Mouse (Mus musculus) megakaryocyte, embryonic 14.5 days (primary cell): ENCODE results near the gene Astn1. TPM values are rescaled to one million over a fixed set of nuclear protein-coding genes. Genes with fewer than 3 reads are reported as not detected.

Experiments
- H3K27me3 ChIP-seq: replicated peaks from 2 replicates; pipeline ENCODE3; 2012; ENCODE audit warnings: inconsistent platforms
- H3K36me3 ChIP-seq: replicated peaks from 2 replicates; pipeline ENCODE3; 2012; ENCODE audit warnings: low read length, inconsistent platforms, mixed read lengths
- H3K4me1 ChIP-seq: 2 replicates; pipeline ENCODE4 v1.6.1; 2012; ENCODE audit warnings: inconsistent platforms
- H3K4me3 ChIP-seq: replicated peaks from 2 replicates; pipeline ENCODE3; 2012; ENCODE audit warnings: moderate library complexity, mild to moderate bottlenecking, inconsistent platforms
- H3K9me3 ChIP-seq: 2 replicates; pipeline ENCODE4 v1.6.1; 2012; ENCODE audit warnings: inconsistent platforms
- FLI1 ChIP-seq: IDR thresholded peaks from 2 replicates; pipeline ENCODE4 v1.6.1; 2012; ENCODE audit warnings: low read length, inconsistent platforms, mixed read lengths
- GATA1 ChIP-seq: IDR thresholded peaks from 3 replicates; pipeline ENCODE4 v1.6.1; 2012; ENCODE audit warnings: mixed read lengths, low read length, inconsistent platforms, borderline replicate concordance
- polyA plus RNA-seq: library from polyadenylated mRNA; stranded (reverse); fragments of >175 nt; gene quantifications from 2 replicates; pipeline ENCODE4 v1.2.3, GENCODE M21; 2012; ENCODE audit warnings: low replicate concordance; ENCODE audit not compliant: insufficient read depth

The Astn1 gene
- polyA plus RNA-seq, 1 experiment, result not detected

DNA sequence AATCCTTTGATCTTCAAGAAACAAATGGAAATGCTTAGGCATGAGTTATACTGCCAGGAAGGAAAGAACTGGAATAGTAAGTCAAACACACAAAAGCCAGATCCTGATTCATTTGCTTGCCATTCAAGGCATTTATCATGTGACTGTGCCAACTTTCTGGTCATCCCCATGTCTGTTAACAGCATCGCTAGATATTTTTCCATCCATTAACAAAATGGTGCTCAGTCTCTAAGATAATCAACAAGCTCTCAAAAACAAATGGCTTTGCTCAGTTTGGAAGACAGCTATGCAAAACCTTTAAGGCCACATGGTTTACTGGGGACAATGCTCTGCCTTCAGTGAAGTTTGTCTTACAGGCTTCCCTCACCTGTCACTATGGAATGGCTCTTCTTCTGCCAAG lies 115.8 kb downstream of the Astn1 start:
- TF ChIP-seq GATA1, result no peak
- TF ChIP-seq FLI1, result no peak
- H3K27me3 ChIP-seq, result no peaks in the 10 kb centered on the region
- no peak overlapping the region for H3K4me3 ChIP-seq
- H3K9me3 ChIP-seq, result peaks cover 6% of the 10 kb centered on the region; the same call in 1 of the 2 replicates
- H3K4me1 ChIP-seq, result no peaks in the 10 kb centered on the region
- H3K36me3 ChIP-seq, result no peaks in the 10 kb centered on the region

DNA sequence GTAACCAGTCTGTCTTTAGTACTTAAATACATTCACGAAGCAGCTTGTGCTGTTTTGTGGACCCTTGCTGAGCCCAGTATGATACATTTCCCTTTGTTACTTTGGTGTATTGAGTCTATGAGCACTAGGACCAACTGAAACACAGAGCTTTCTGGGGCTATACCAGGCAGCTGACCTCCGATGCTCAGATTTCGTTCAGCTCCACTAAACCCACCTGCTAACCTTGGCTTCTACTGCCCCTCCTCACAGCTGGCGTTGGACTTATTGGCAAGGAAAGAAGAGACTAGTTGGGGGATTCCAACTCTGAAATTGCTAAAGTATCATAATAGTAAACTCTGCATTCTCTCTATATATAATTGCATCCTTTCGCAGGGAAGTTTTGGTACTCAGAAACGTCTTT lies 118.2 kb downstream of the Astn1 start:
- no peaks in the 10 kb centered on the region for H3K4me1 ChIP-seq
- no peak overlapping the region for H3K4me3 ChIP-seq
- TF ChIP-seq GATA1 (no peak), FLI1 (no peak)
- no peaks in the 10 kb centered on the region for H3K27me3 ChIP-seq
- H3K36me3 ChIP-seq, result no peaks in the 10 kb centered on the region
- peaks cover 11% of the 10 kb centered on the region; the same call in 1 of the 2 replicates for H3K9me3 ChIP-seq

DNA sequence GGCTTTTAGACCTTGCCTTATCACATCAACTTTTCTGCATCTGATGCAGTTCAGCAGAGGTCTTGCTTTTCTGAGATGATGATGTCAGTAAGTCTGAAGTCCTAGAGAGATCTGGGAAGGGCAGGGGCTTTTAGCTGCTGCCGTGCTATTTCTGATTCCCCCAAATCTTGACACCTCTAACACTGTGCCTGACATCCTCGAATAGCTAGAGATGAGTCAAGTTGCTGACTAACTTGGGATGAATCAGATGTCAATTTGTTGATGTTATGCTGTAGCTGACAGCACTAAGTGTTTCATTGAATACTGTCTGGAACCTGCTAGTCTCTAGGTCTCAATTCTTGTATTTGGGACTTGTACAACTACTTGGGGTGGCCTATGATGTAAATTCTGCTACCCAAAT lies 121.7 kb downstream of the Astn1 start:
- no peaks in the 10 kb centered on the region for H3K36me3 ChIP-seq
- TF ChIP-seq GATA1 (no peak), FLI1 (no peak)
- no peaks in the 10 kb centered on the region for H3K4me1 ChIP-seq
- H3K27me3 ChIP-seq, result no peaks in the 10 kb centered on the region
- H3K4me3 ChIP-seq, result no peak overlapping the region
- peaks cover 13% of the 10 kb centered on the region; the same call in 1 of the 2 replicates for H3K9me3 ChIP-seq

DNA sequence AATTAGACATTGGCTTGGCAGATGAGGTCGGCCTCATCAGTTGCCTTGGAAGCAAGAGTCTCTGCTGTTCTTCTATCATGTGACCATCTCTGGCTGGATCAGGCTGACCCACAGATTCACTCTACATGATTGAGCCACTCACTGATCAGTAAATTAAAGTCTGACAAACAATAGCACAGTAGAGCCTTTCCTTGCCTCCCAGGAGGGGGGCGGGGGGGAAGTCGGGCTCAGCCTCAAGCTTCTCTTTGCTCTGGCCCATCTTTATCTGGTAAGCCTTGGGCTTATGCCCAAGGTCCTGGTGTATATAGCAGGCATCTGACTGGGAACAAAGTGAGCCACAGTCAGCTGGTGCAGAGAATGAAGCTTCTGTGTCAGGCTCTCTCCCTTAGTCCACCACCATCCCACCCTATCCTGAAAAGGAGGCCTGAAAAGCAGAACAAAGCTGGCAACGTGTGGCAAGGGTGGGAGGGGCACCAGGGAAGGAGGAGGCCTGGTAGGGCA lies 127.5 kb downstream of the Astn1 start:
- Histone ChIP-seq H3K4me3 (no peak overlapping the region), H3K4me1 (no peaks in the 10 kb centered on the region), H3K9me3 (peaks cover 6% of the 10 kb centered on the region; the same call in 1 of the 2 replicates), H3K36me3 (no peaks in the 10 kb centered on the region), H3K27me3 (no peaks in the 10 kb centered on the region)
- TF ChIP-seq FLI1 (no peak), GATA1 (no peak)

GRCm38 (mm10) chr1:158490175-158490574 lies 128.1 kb downstream of the Astn1 start:
- H3K27me3 ChIP-seq, result no peaks in the 10 kb centered on the region
- no peak for TF ChIP-seq GATA1
- TF ChIP-seq FLI1, result no peak
- H3K9me3 ChIP-seq, result peaks cover 6% of the 10 kb centered on the region; the same call in 1 of the 2 replicates
- no peaks in the 10 kb centered on the region for H3K4me1 ChIP-seq
- H3K36me3 ChIP-seq, result no peaks in the 10 kb centered on the region
- H3K4me3 ChIP-seq, result no peak overlapping the region

GRCm38 (mm10) chr1:158493289-158493688 lies 131.2 kb downstream of the Astn1 start:
- Histone ChIP-seq H3K36me3 (no peaks in the 10 kb centered on the region), H3K4me1 (no peaks in the 10 kb centered on the region), H3K4me3 (no peak overlapping the region), H3K27me3 (no peaks in the 10 kb centered on the region), H3K9me3 (peaks cover 3% of the 10 kb centered on the region; the same call in 1 of the 2 replicates)
- TF ChIP-seq FLI1, result no peak
- TF ChIP-seq GATA1, result no peak

DNA sequence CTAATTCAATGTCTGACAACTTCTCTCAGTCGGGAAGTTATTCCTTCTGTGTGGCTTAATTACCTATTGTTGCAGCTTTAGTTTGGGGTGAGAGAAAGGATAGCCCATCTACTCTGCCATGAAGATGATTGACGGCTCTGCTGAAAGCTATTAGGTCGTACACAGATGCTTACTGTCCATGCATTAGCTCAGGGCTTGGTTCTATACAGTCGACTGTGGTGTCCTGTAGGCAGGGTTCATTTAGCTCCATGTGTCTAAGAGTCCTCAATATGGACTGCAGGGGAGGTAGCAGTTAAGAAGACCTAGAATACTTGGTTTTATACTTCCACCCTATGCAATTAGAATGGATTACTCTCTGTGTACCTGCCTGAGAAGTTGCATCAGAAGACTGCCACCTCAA lies 138.1 kb downstream of the Astn1 start:
- no peak for TF ChIP-seq GATA1
- no peaks in the 10 kb centered on the region for H3K4me1 ChIP-seq

DNA sequence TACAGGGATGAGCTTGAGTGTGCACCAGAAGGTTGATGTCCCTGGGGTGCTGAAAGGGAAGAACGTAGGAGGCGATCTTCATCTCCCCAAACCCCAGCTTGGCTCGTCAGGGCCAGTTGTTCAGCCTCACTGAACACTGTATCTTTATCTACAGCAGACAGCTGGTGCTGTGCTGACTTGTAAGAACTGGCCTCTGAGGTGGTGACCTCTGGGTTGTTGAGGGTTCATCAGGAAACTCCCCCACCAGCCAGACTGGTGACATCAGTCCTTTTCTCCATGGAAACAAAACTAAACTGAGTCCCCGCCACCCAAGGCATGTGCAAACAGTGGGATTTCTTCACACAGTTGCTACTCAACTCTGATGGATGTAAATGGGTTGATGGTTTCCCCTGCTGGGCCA lies 138.9 kb downstream of the Astn1 start:
- H3K9me3 ChIP-seq, result peaks cover 14% of the 10 kb centered on the region
- H3K4me3 ChIP-seq, result no peak overlapping the region
- H3K36me3 ChIP-seq, result no peaks in the 10 kb centered on the region
- H3K4me1 ChIP-seq, result no peaks in the 10 kb centered on the region
- TF ChIP-seq FLI1 (no peak), GATA1 (no peak)
- H3K27me3 ChIP-seq, result no peaks in the 10 kb centered on the region

More for the DNA sequence above, 138.1 kb downstream of the Astn1 start:
- H3K9me3 ChIP-seq, result peaks cover 12% of the 10 kb centered on the region
- no peak overlapping the region for H3K4me3 ChIP-seq
- no peaks in the 10 kb centered on the region for H3K27me3 ChIP-seq
- H3K36me3 ChIP-seq, result no peaks in the 10 kb centered on the region

DNA sequence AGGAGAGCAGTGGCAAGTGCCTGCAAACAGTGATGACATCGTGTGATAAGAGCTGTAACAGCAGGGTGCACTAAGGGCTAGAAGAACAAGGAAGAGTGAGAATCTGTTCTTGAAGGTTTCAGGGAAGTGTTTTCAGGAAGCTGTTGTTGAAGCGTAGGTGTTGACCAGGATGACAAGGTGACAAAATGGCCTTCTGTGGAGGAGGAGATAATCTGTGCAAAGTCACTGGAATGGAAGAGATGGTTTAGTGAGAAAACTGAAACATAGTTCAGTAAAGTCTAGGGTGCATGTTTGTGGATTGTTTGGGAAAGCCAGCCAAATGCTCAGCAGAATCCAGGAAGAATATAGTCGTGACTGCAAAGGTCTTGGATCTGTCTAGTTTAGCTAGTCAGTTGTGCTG lies 145.5 kb downstream of the Astn1 start:
- TF ChIP-seq FLI1 (no peak), GATA1 (no peak)
- Histone ChIP-seq H3K36me3 (no peaks in the 10 kb centered on the region), H3K4me1 (no peaks in the 10 kb centered on the region)

DNA sequence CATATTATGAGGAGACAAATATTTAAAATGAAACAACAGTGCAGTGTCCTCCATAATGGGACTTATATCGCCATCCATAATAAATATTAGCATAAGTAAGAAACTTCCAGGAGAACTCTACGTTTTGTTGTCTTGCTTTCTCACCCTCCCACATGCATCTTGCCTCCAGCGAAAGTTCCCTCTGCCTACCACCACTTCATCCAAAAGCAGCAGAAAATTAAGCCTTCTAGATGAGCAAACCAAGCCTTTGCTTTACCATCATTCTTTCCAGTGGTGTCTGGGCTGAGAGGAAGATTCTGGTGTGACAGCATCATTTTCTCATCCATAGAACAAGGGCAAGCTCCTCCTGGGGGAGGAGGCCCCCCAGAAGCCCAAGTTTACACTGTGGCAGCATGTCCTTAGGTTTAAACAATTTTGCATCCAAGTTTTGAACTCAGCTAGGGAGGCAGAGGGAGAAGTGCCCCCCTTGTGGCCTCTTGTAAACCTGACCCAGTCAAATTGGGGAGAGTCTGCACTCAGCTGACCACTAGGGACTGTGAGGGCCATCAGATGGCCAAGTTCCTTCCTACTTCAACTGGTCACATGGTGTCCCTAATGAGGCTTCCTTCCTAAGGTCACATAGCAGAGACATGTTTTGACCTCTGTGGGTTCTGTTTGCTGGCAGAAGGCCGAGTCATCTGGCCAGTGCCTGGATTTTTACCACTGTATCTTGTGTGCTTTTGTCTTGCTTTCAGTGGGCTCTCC lies 147.2 kb downstream of the Astn1 start:
- no peak for TF ChIP-seq FLI1
- TF ChIP-seq GATA1, result no peak
- no peaks in the 10 kb centered on the region for H3K4me1 ChIP-seq
- H3K27me3 ChIP-seq, result no peaks in the 10 kb centered on the region
- H3K4me3 ChIP-seq, result no peak overlapping the region
- H3K36me3 ChIP-seq, result no peaks in the 10 kb centered on the region
- H3K9me3 ChIP-seq, result peaks cover 34% of the 10 kb centered on the region

More for the DNA sequence above, 145.5 kb downstream of the Astn1 start:
- H3K9me3 ChIP-seq, result peaks cover 28% of the 10 kb centered on the region
- no peak overlapping the region for H3K4me3 ChIP-seq
- H3K27me3 ChIP-seq, result no peaks in the 10 kb centered on the region
